Mouse (Mus musculus) neural tube, embryonic 13.5 days (tissue): ENCODE measurements around the gene Rgs14. TPM values are rescaled to one million over a fixed set of nuclear protein-coding genes. Genes with fewer than 3 reads are reported as not detected.

Experiments used
- ATAC-seq: fragments of 200-750 bp; cut with Nextera tagmentation; 2 replicates; pipeline ENCODE4 v1.8.0; 2017; ENCODE audit warnings: low read depth, mild to moderate bottlenecking, moderate TSS enrichment, moderate library complexity
- H3K27ac ChIP-seq: fragments of 300-500 bp; sonication (generic); replicated peaks from 2 replicates; pipeline ENCODE4 v1.5.1; 2015; ENCODE audit warnings: moderate library complexity, mild to moderate bottlenecking, inconsistent platforms
- H3K27me3 ChIP-seq: fragments of 300-500 bp; sonication (generic); 2 replicates; pipeline ENCODE4 v1.6.1; 2015; ENCODE audit warnings: mild to moderate bottlenecking, inconsistent platforms
- H3K36me3 ChIP-seq: fragments of 300-500 bp; sonication (generic); 2 replicates; pipeline ENCODE4 v1.6.1; 2015; ENCODE audit warnings: mild to moderate bottlenecking, inconsistent platforms
- H3K4me1 ChIP-seq: fragments of 300-500 bp; sonication (generic); replicated peaks from 2 replicates; pipeline ENCODE4 v1.6.1; 2015; ENCODE audit warnings: inconsistent platforms
- H3K4me2 ChIP-seq: fragments of 300-500 bp; sonication (generic); 2 replicates; pipeline ENCODE4 v1.6.1; 2015; ENCODE audit warnings: inconsistent platforms, mild to moderate bottlenecking, moderate library complexity
- H3K4me3 ChIP-seq: fragments of 300-500 bp; sonication (generic); 2 replicates; pipeline ENCODE4 v1.5.1; 2015; ENCODE audit warnings: mild to moderate bottlenecking, inconsistent platforms
- H3K9ac ChIP-seq: fragments of 300-500 bp; sonication (generic); 2 replicates; pipeline ENCODE4 v1.6.1; 2015; ENCODE audit warnings: moderate library complexity, mild to moderate bottlenecking, inconsistent platforms
- H3K9me3 ChIP-seq: fragments of 300-500 bp; sonication (generic); 2 replicates; pipeline ENCODE4 v1.6.1; 2016; ENCODE audit warnings: inconsistent platforms
- WGBS: fragments of 180-500 bp; shearing (Covaris S2); methylation state at CpG from one replicate; pipeline ENCODE4 v1.1.7; 2015; 5-methylcytosine and 5-hydroxymethylcytosine counted together
- polyA plus RNA-seq: library from polyadenylated mRNA; unstranded; fragments of >200 nt; fragmentation: Nextera tagmentation; extraction: Ambion mirVana; gene quantifications from 2 replicates; pipeline ENCODE4 v1.2.1, GENCODE M21; 2015

Gene Rgs14
- polyA plus RNA-seq, 1 experiment from 2014 or later: 0.13 TPM

GRCm38 (mm10) chr13:55392933-55393332 lies 23.4 kb downstream of the Rgs14 start:
- H3K4me2 ChIP-seq: no peak overlapping the region
- 71% methylated on average over 4 of the region's 4 CpGs for WGBS
- no peak overlapping the region for H3K27ac ChIP-seq

DNA sequence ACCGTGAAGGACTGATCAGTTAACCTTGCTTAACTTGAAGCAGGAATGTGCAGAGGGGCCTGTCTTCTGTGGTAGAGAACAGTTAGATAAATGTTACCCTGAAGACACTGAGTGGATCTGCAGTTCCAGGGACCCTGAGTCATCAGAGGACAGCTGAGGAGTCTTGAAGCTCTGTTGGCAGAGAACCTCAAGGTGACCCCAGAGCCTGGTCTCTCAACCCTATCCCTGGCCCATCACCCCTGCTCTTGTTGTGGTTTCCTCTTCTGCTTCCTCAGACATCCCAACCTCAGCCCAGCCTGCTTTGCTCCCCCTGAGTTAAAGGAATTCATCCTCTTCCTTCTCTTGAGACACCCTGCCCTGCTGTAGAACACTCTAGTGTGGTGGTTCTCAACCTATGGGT lies 28.6 kb downstream of the Rgs14 start, which contains the start of gene Slc34a1:
Gene Slc34a1 (plus strand): TSS at position 100 of the 400 bp plus-strand sequence.
- Histone ChIP-seq H3K4me3 (no peak within 1 kb of the TSS), H3K9me3 (no peaks in the 10 kb centered on the region), H3K9ac (no peak within 1 kb of the TSS), H3K4me2 (no peak within 1 kb of the TSS), H3K27me3 (peaks cover 10% of the 10 kb centered on the region), H3K36me3 (no peaks in the 10 kb centered on the region), H3K27ac (no peak within 1 kb of the TSS), H3K4me1 (no peaks in the 10 kb centered on the region)
- WGBS: 81% methylated on average over 1 of the region's 1 CpGs
- no peak for ATAC-seq

More at GRCm38 (mm10) chr13:55392933-55393332, 23.4 kb downstream of the Rgs14 start:
- H3K4me3 ChIP-seq: no peak overlapping the region
- H3K9me3 ChIP-seq: no peaks in the 10 kb centered on the region
- H3K36me3 ChIP-seq: no peaks in the 10 kb centered on the region
- no peak for ATAC-seq
- H3K9ac ChIP-seq: no peak overlapping the region
- H3K27me3 ChIP-seq: peaks cover 2% of the 10 kb centered on the region; the same call in 1 of the 2 replicates
- H3K4me1 ChIP-seq: no peaks in the 10 kb centered on the region

GRCm38 (mm10) chr13:55399300-55400038 lies 29.9 kb downstream of the Rgs14 start:
- Histone ChIP-seq H3K27ac (no peak overlapping the region), H3K4me1 (peaks cover 5% of the 10 kb centered on the region; the same call in 1 of the 2 replicates), H3K9me3 (no peaks in the 10 kb centered on the region), H3K27me3 (peaks cover 10% of the 10 kb centered on the region), H3K4me3 (no peak overlapping the region), H3K4me2 (no peak overlapping the region), H3K36me3 (no peaks in the 10 kb centered on the region), H3K9ac (no peak overlapping the region)
- 75% methylated on average over 5 of the region's 5 CpGs for WGBS
- no peak for ATAC-seq

GRCm38 (mm10) chr13:55400039-55400346 lies 30.5 kb downstream of the Rgs14 start:
- Histone ChIP-seq H3K4me1 (peaks cover 6% of the 10 kb centered on the region), H3K4me3 (no peak overlapping the region), H3K27ac (no peak overlapping the region), H3K36me3 (no peaks in the 10 kb centered on the region), H3K4me2 (no peak overlapping the region), H3K27me3 (peaks cover 10% of the 10 kb centered on the region), H3K9ac (no peak overlapping the region), H3K9me3 (no peaks in the 10 kb centered on the region)
- WGBS: 76% methylated on average over 1 of the region's 1 CpGs
- ATAC-seq: no peak

DNA sequence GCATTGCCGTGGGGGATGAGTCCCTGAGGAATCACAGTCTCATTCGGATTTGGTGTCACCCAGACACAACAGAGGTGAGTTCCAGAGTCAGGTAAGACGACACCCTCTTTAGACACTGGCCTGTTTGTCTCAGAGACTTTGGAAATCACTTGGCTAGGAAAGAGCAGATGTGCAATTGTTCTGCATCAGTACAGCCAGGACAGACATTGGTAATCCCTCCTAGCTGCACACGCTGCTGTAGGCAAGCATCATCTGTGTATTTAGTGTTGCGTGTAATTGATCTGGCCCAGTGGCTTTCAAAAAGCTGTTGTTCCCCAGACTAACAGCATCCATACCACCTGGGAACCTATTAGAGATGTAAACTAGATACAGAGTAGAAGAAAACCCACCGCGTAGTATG lies 33.7 kb downstream of the Rgs14 start:
- Histone ChIP-seq H3K9ac (no peak overlapping the region), H3K4me3 (no peak overlapping the region), H3K27ac (peak overlapping the region; percentile 80), H3K27me3 (peaks cover 4% of the 10 kb centered on the region), H3K4me2 (no peak overlapping the region), H3K36me3 (no peaks in the 10 kb centered on the region), H3K4me1 (peaks cover 16% of the 10 kb centered on the region), H3K9me3 (no peaks in the 10 kb centered on the region)
- peak; percentile 49 for ATAC-seq
- WGBS: 48% methylated on average over 7 of the region's 7 CpGs

DNA sequence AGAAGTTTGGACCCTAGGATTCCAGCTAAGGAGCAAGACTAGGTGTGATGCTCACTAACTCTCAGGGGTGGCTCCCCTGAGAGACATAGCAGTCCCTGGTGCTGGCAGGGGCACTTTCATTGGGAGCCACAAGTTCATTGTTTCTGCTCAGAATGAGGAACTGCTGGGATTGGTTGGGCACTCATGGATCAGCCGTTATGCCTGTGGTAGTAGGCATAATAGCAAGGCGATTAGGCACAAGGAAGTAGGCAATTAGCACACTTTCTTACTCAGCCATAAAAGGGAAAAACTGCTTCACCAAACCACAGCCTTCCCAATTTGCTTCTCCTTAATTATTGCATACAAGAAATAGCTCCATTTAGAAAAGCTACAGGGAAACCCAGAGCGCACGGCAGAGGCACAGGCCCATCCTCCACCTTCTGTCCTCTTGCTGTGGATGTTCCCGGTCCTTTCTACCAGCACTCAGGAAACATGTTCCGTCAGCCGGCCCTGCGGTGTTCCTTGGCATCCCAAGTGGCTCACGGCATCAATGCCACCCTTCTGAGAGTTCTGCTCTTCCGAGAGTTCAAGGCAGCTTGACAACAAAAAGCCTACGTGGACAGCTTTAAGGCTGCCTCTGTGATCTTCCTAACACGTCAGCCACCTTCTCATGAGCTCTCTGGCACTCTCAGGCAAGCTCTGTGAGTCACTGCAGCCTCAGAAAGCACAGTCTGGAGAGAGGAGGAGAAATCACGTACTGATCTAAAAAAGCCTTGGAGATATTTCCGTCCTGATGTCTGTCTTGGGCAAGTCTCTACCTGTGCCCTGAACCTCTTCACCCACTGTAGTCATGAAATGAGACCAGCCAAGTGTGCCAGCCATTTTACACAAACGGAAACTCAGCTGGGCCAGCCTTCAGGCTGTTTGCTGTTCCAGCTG lies 34.7 kb downstream of the Rgs14 start:
- Histone ChIP-seq H3K4me1 (peaks cover 16% of the 10 kb centered on the region), H3K4me2 (no peak overlapping the region), H3K27me3 (no peaks in the 10 kb centered on the region), H3K36me3 (no peaks in the 10 kb centered on the region), H3K27ac (peak overlapping the region; percentile 80), H3K4me3 (no peak overlapping the region), H3K9me3 (no peaks in the 10 kb centered on the region), H3K9ac (peak overlapping the region; percentile 2; the same call in 1 of the 2 replicates)
- ATAC-seq: peak; percentile 22; the same call in 1 of the 2 replicates
- WGBS: 63% methylated on average over 15 of the region's 15 CpGs

DNA sequence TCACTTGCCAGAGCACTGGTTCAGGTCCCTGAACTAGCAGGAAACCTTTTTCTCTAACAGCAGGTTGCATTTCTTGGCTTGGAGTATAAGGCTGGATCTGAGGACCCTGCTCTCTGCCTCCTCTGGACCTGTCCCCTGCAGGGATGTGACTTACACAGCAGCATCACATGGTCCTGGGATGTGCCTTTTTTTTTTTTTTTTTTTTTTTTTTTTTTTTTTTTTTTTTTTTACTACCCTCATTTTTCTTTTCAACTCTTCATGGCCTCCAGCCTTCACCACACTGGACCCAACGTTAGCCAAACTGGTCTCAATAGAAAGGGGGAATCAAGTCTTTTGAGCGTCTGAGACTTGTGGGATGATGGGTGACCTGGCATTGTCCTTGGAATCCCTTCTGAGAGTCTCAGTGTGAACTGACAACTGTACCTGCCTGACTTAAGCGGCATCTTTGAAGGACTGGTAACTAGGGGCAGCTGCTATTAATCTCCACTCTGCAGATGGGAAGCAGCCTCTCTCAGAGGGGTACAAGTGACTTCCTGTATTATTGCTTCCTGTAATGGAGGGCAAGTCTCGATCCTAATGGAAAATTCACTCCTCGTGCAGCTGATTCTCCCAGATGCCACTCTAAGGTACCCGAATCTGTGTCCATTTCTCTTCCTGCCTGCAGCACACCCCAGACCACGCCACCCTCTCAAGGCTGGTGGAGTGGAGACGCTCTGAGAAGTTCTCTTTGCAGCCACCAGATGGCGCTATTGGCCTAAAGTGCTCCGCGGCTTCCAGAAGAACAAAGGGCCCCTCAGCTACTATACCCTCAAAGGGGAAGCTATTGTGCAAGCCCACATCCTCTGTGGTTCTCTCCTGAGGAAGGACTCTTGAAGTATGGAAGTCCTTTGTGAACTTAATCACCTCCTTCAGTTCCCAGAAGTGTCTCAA lies 35.6 kb downstream of the Rgs14 start:
- peak overlapping the region; percentile 83 for H3K27ac ChIP-seq
- peaks cover 16% of the 10 kb centered on the region for H3K4me1 ChIP-seq
- H3K27me3 ChIP-seq: no peaks in the 10 kb centered on the region
- H3K36me3 ChIP-seq: no peaks in the 10 kb centered on the region
- no peaks in the 10 kb centered on the region for H3K9me3 ChIP-seq
- 12% methylated on average over 11 of the region's 11 CpGs for WGBS
- peak; percentile 79 for ATAC-seq
- peak overlapping the region; percentile 54 for H3K9ac ChIP-seq
- H3K4me2 ChIP-seq: peak overlapping the region; percentile 27
- H3K4me3 ChIP-seq: no peak overlapping the region

- Histone ChIP-seq H3K27ac (peak overlapping the region; percentile 83), H3K4me1 (peaks cover 16% of the 10 kb centered on the region), H3K27me3 (no peaks in the 10 kb centered on the region), H3K9ac (peak overlapping the region; percentile 54), H3K4me2 (0 out of 2 replicates have a peak overlapping the region, but pooled peaks have one; percentile 27), H3K9me3 (no peaks in the 10 kb centered on the region), H3K36me3 (no peaks in the 10 kb centered on the region), H3K4me3 (no peak overlapping the region)
- peak; percentile 29; the same call in 1 of the 2 replicates for ATAC-seq
- 55% methylated on average over 13 of the region's 13 CpGs for WGBS
Observed at GRCm38 (mm10) chr13:55405783-55406390, 36.4 kb downstream of the Rgs14 start.

DNA sequence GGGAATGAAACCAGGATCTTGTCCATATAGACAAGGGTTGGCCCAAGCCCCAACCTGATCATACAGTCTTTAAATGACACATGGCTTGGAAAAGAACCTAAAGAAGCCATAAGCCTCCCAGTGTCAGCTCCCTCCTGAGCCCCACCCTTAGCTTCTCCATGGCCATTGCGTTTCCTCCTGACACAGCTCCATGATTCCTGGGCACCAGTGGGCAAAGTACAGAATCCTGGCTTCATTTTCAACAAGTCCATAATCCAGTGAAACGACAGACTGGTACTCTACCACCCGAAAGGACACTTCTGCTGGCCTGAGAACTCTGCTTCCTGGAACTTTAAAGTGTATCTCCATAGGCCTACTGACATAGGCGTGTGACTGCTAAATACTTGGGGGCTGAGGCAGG lies 37.8 kb downstream of the Rgs14 start:
- H3K4me2 ChIP-seq: no peak overlapping the region
- no peaks in the 10 kb centered on the region for H3K9me3 ChIP-seq
- peaks cover 16% of the 10 kb centered on the region for H3K4me1 ChIP-seq
- no peaks in the 10 kb centered on the region for H3K36me3 ChIP-seq
- ATAC-seq: no peak
- H3K27me3 ChIP-seq: peaks cover 4% of the 10 kb centered on the region; the same call in 1 of the 2 replicates
- no peak overlapping the region for H3K9ac ChIP-seq
- no peak overlapping the region for H3K4me3 ChIP-seq
- WGBS: 87% methylated on average over 4 of the region's 4 CpGs
- H3K27ac ChIP-seq: no peak overlapping the region

- no peak for ATAC-seq
- Histone ChIP-seq H3K27ac (no peak overlapping the region), H3K27me3 (peaks cover 13% of the 10 kb centered on the region), H3K9me3 (no peaks in the 10 kb centered on the region), H3K4me1 (peaks cover 15% of the 10 kb centered on the region), H3K4me3 (no peak overlapping the region), H3K9ac (no peak overlapping the region), H3K4me2 (no peak overlapping the region), H3K36me3 (no peaks in the 10 kb centered on the region)
- WGBS: 84% methylated on average over 19 of the region's 19 CpGs
Observed at GRCm38 (mm10) chr13:55408546-55409120, 39.1 kb downstream of the Rgs14 start.

DNA sequence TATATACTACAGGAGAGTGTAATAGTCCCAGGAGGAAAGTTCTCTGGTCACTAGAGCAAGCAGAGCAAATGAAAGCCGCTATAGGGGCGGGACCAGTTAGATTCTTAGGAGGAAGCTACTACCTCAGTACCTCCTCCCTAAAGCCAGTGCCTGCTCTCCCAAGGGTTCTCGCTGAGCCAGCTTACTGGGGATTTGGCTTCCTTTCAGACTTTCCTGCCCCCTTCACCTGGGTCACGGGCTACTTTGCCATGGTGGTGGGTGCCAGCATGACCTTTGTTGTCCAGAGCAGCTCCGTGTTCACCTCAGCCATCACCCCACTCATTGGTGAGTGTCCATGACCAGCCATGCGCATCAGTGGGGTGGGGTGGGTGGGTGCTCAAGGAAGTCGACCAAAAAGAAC lies 42.3 kb downstream of the Rgs14 start:
- H3K27me3 ChIP-seq: peaks cover 24% of the 10 kb centered on the region
- no peak overlapping the region for H3K9ac ChIP-seq
- H3K27ac ChIP-seq: no peak overlapping the region
- WGBS: 75% methylated on average over 7 of the region's 7 CpGs
- no peak for ATAC-seq
- peaks cover 8% of the 10 kb centered on the region for H3K4me1 ChIP-seq
- no peak overlapping the region for H3K4me3 ChIP-seq
- H3K9me3 ChIP-seq: no peaks in the 10 kb centered on the region
- H3K4me2 ChIP-seq: no peak overlapping the region
- no peaks in the 10 kb centered on the region for H3K36me3 ChIP-seq
